22 mouse cellular contexts compared by ENCODE assay signal in the genomic region with DNA sequence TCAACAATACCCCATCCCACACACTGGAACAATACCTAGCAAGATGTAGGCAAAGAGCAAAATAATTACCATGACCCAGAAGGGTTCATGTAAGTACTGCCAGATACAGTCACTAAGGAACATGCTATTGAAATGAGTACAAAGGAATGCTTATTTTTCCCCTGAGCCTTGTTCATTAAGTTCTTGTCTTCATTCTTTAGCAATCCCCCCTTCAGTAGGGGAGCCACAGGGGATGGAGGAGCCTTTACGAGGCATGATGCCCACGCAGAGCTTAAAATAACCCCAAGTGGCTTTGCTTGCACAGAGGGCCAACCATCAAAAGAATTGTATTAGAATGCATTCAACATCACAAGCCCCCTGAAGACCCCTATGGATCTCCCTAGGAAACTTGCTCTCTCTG. TPM values are rescaled to one million over a fixed set of nuclear protein-coding genes. Genes with fewer than 3 reads are reported as not detected.
A peak's percentile ranks its signal among the peaks of the same experiment; 100 is the strongest.
DNase-seq lines count a peak whose midpoint lies in the region; ATAC-seq and TF ChIP-seq lines count a peak whose summit lies in the region.
"Had no signal": no experiment of that assay in that cellular context is flagged by ENCODE, and none has a peak within 500 bp of the region (broad histone marks: within the 10 kb centered on the region; RNA-seq: fewer than 3 reads in every experiment).

No protein-coding gene starts in this region.

- no peak overlapping the region for H3K4me2 ChIP-seq in forebrain, embryonic 11.5 days (ENCODE audit: low read depth, low read length, severe bottlenecking)
- H3K4me2 ChIP-seq in forebrain, embryonic 12.5 days = no peak overlapping the region
- no peak overlapping the region for H3K4me2 ChIP-seq in hindbrain, embryonic 11.5 days (replicated peaks; ENCODE audit: low read depth, low read length)
- no peak overlapping the region for H3K4me2 ChIP-seq in hindbrain, postnatal 0 days (ENCODE audit: low read depth, low read length)
- no peak overlapping the region for H3K4me2 ChIP-seq in kidney, embryonic 15.5 days
- H3K4me2 ChIP-seq: heart, embryonic 13.5 days; hindbrain, embryonic 12.5 days had no signal

- H3K27me3 ChIP-seq in forebrain, embryonic 11.5 days (ENCODE audit: control insufficient read depth, insufficient read depth, low read length) = no peaks in the 10 kb centered on the region
- H3K27me3 ChIP-seq in forebrain, embryonic 12.5 days = no peaks in the 10 kb centered on the region
- H3K27me3 ChIP-seq in hindbrain, embryonic 11.5 days (ENCODE audit: control insufficient read depth, insufficient read depth, low read length) = no peaks in the 10 kb centered on the region
- H3K27me3 ChIP-seq in hindbrain, postnatal 0 days (ENCODE audit: insufficient read depth, low read length) = no peaks in the 10 kb centered on the region
- no peaks in the 10 kb centered on the region for H3K27me3 ChIP-seq in kidney, embryonic 15.5 days
- H3K27me3 ChIP-seq: heart, embryonic 13.5 days; hindbrain, embryonic 12.5 days had no signal

- no peak for DNase-seq in forebrain, embryonic 11.5 days (ENCODE audit: low spot score)
- no peak for DNase-seq in hindbrain, embryonic 11.5 days (ENCODE audit: low spot score)
- no peak for DNase-seq in hindbrain, postnatal 0 days (ENCODE audit: low spot score)
- DNase-seq in brain, adult 2 months (ENCODE audit: low read depth, low spot score) = peak; percentile 21
- DNase-seq: adrenal gland, postnatal 10 days; B cell, adult 2 months; cerebellum, adult 2 months; cerebellum, postnatal 10 days; gastrocnemius, adult 2 months; gastrocnemius, postnatal 25 days; heart, postnatal 36 days; kidney, adult 11 months had no signal

- H3K4me1 ChIP-seq in forebrain, embryonic 11.5 days (replicated peaks; ENCODE audit: control insufficient read depth, insufficient read depth, low read length) = no peaks in the 10 kb centered on the region
- peaks cover 7% of the 10 kb centered on the region for H3K4me1 ChIP-seq in forebrain, embryonic 12.5 days
- H3K4me1 ChIP-seq in hindbrain, embryonic 11.5 days (replicated peaks; ENCODE audit: control insufficient read depth, insufficient read depth, low read length) = no peaks in the 10 kb centered on the region
- no peaks in the 10 kb centered on the region for H3K4me1 ChIP-seq in hindbrain, postnatal 0 days (ENCODE audit: insufficient read depth, low read length)
- no peaks in the 10 kb centered on the region for H3K4me1 ChIP-seq in kidney, embryonic 15.5 days
- H3K4me1 ChIP-seq: embryonic facial prominence, embryonic 10.5 days; hindbrain, embryonic 12.5 days had no signal

- no peaks in the 10 kb centered on the region for H3K36me3 ChIP-seq in forebrain, embryonic 11.5 days (ENCODE audit: control insufficient read depth, insufficient read depth, low read length)
- H3K36me3 ChIP-seq in forebrain, embryonic 12.5 days (replicated peaks) = no peaks in the 10 kb centered on the region
- no peaks in the 10 kb centered on the region for H3K36me3 ChIP-seq in hindbrain, embryonic 11.5 days (ENCODE audit: control insufficient read depth, insufficient read depth, low read length)
- H3K36me3 ChIP-seq in hindbrain, postnatal 0 days (ENCODE audit: insufficient read depth, low read length) = no peaks in the 10 kb centered on the region
- H3K36me3 ChIP-seq in kidney, embryonic 15.5 days = no peaks in the 10 kb centered on the region
- H3K36me3 ChIP-seq: embryonic facial prominence, embryonic 10.5 days; G1E; heart, embryonic 13.5 days; hindbrain, embryonic 12.5 days had no signal

- H3K27ac ChIP-seq in forebrain, embryonic 11.5 days (ENCODE audit: low read depth, low read length) = no peak overlapping the region
- H3K27ac ChIP-seq in forebrain, embryonic 12.5 days = no peak overlapping the region
- no peak overlapping the region for H3K27ac ChIP-seq in hindbrain, embryonic 11.5 days (ENCODE audit: low read depth, low read length)
- H3K27ac ChIP-seq in hindbrain, postnatal 0 days = no peak overlapping the region
- no peak overlapping the region for H3K27ac ChIP-seq in kidney, embryonic 15.5 days
- H3K27ac ChIP-seq: embryonic facial prominence, embryonic 10.5 days; gastrocnemius, adult 2 months; heart, embryonic 13.5 days; hindbrain, embryonic 12.5 days had no signal

- no peak overlapping the region for H3K4me3 ChIP-seq in forebrain, embryonic 11.5 days (ENCODE audit: low read depth, low read length)
- no peak overlapping the region for H3K4me3 ChIP-seq in forebrain, embryonic 12.5 days (replicated peaks)
- H3K4me3 ChIP-seq in hindbrain, embryonic 11.5 days (ENCODE audit: low read depth, low read length) = no peak overlapping the region
- no peak overlapping the region for H3K4me3 ChIP-seq in hindbrain, postnatal 0 days (ENCODE audit: low read length)
- H3K4me3 ChIP-seq in kidney, embryonic 15.5 days (replicated peaks) = no peak overlapping the region
- H3K4me3 ChIP-seq: embryonic facial prominence, embryonic 10.5 days; erythroblast, embryonic 14.5 days; gastrocnemius, adult 2 months; heart, embryonic 13.5 days; hindbrain, embryonic 12.5 days had no signal

- H3K9ac ChIP-seq in forebrain, embryonic 11.5 days (ENCODE audit: low read length) = no peak overlapping the region
- no peak overlapping the region for H3K9ac ChIP-seq in forebrain, embryonic 12.5 days
- no peak overlapping the region for H3K9ac ChIP-seq in hindbrain, embryonic 11.5 days (ENCODE audit: low read depth, low read length)
- H3K9ac ChIP-seq in hindbrain, postnatal 0 days (replicated peaks; ENCODE audit: low read length) = no peak overlapping the region
- no peak overlapping the region for H3K9ac ChIP-seq in kidney, embryonic 15.5 days
- H3K9ac ChIP-seq: heart, embryonic 13.5 days; hindbrain, embryonic 12.5 days had no signal

- 26% methylated on average over 2 of the region's 2 CpGs for WGBS in forebrain, embryonic 11.5 days
- 24% methylated on average over 2 of the region's 2 CpGs for WGBS in forebrain, embryonic 12.5 days
- WGBS in hindbrain, embryonic 11.5 days = 50% methylated on average over 2 of the region's 2 CpGs
- 6% methylated on average over 2 of the region's 2 CpGs for WGBS in hindbrain, postnatal 0 days
- WGBS in kidney, embryonic 15.5 days = 65% methylated on average over 2 of the region's 2 CpGs

- H3K9me3 ChIP-seq in forebrain, embryonic 11.5 days (ENCODE audit: control insufficient read depth, low read length) = no peaks in the 10 kb centered on the region
- H3K9me3 ChIP-seq in forebrain, embryonic 12.5 days = no peaks in the 10 kb centered on the region
- H3K9me3 ChIP-seq in hindbrain, embryonic 11.5 days (ENCODE audit: control insufficient read depth, low read length) = no peaks in the 10 kb centered on the region
- no peaks in the 10 kb centered on the region for H3K9me3 ChIP-seq in hindbrain, postnatal 0 days (ENCODE audit: low read length)
- no peaks in the 10 kb centered on the region for H3K9me3 ChIP-seq in kidney, embryonic 15.5 days (replicated peaks)
- H3K9me3 ChIP-seq: embryonic facial prominence, embryonic 10.5 days; G1E; heart, embryonic 13.5 days; hindbrain, embryonic 12.5 days had no signal

- TF ChIP-seq CTCF in hindbrain, postnatal 0 days (IDR thresholded peaks at IDR 0.05; ENCODE audit: low read depth) = no peak

- ATAC-seq in forebrain, embryonic 11.5 days (replicated peaks; ENCODE audit: low FRiP score) = peak; percentile 51; the same call in 1 of the 2 replicates
- ATAC-seq in forebrain, embryonic 12.5 days (ENCODE audit: low FRiP score) = no peak
- ATAC-seq in hindbrain, embryonic 11.5 days (ENCODE audit: low FRiP score) = peak; percentile 44; the same call in 1 of the 2 replicates
- ATAC-seq in hindbrain, postnatal 0 days = no peak
- no peak for ATAC-seq in kidney, embryonic 15.5 days (replicated peaks; ENCODE audit: low FRiP score)
- ATAC-seq in megakaryocyte, adult 5-6 weeks (ENCODE audit: poor library complexity, severe bottlenecking) = no peak
- ATAC-seq: CD4-positive, CD25-positive, alpha-beta regulatory T cell, adult 4 months; hindbrain, embryonic 16.5 days had no signal

RNA-seq across cellular contexts. Expression of gene Actr3, which starts 19.6 kb away (rescaled TPM):
- polyA plus RNA-seq in forebrain, embryonic 11.5 days (2014; fragmentation: Nextera tagmentation; extraction: Ambion mirVana) = 242 and 255 TPM in 2 replicates
- 237 and 251 TPM in 2 replicates for polyA plus RNA-seq in forebrain, embryonic 12.5 days (2016; fragmentation: Nextera tagmentation; extraction: Ambion mirVana)
- 266 and 291 TPM in 2 replicates for polyA plus RNA-seq in hindbrain, embryonic 11.5 days (2014; fragmentation: Nextera tagmentation; extraction: Ambion mirVana)
- 130 and 138 TPM in 2 replicates for total RNA-seq in hindbrain, postnatal 0 days (2014; rRNA removed)
- polyA plus RNA-seq in hindbrain, postnatal 0 days (2015; fragmentation: Nextera tagmentation; extraction: Ambion mirVana) = 180 and 186 TPM in 2 replicates
- polyA plus RNA-seq in kidney, embryonic 15.5 days (2015; fragmentation: Nextera tagmentation; extraction: Ambion mirVana) = 253 and 254 TPM in 2 replicates
- total RNA-seq in megakaryocyte, adult 5-6 weeks (2015) = 1,201 and 1,297 TPM in 2 replicates
- 1,894 and 2,105 TPM in 2 replicates for total RNA-seq in megakaryocyte, adult 5-6 weeks (2017)

Comparison
In these comparisons a context has a peak if more than half of its experiments do, and no peak if none do; other contexts are left out.
1. ATAC-seq: peak in forebrain, embryonic 11.5 days (single experiment) and hindbrain, embryonic 11.5 days (single experiment); none in forebrain, embryonic 12.5 days (single experiment), hindbrain, postnatal 0 days (single experiment), kidney, embryonic 15.5 days (single experiment) and megakaryocyte, adult 5-6 weeks (single experiment).